Mouse (Mus musculus) heart, adult 2 months (tissue): Measurements from ENCODE around the gene Tbc1d5. TPM values are rescaled to one million over a fixed set of nuclear protein-coding genes. Genes with fewer than 3 reads are reported as not detected.

Source experiments
- DNase-seq, 2 experiments: peaks; one replicate each; pipeline ENCODE4 v3.0.0; 2021
- H3K27ac ChIP-seq: fragments of 200-600 bp; 2 replicates; pipeline ENCODE4 v1.8.1; 2022
- H3K27me3 ChIP-seq: fragments of 200-500 bp; 2 replicates; pipeline ENCODE4 v1.6.1; 2012; ENCODE audit warnings: mild to moderate bottlenecking, low read length, inconsistent platforms, mixed read lengths; ENCODE audit not compliant: control insufficient read depth, insufficient read depth
- H3K36me3 ChIP-seq: fragments of 200-500 bp; 2 replicates; pipeline ENCODE4 v1.6.1; 2012; ENCODE audit warnings: low read length, inconsistent platforms; ENCODE audit not compliant: control insufficient read depth, insufficient read depth
- H3K4me1 ChIP-seq: fragments of 200-500 bp; 2 replicates; pipeline ENCODE4 v1.6.1; 2011; ENCODE audit warnings: low read length; ENCODE audit not compliant: control insufficient read depth, insufficient read depth
- H3K4me3 ChIP-seq: fragments of 200-600 bp; 2 replicates; pipeline ENCODE4 v1.8.1; 2022
- H3K79me2 ChIP-seq: fragments of 200-500 bp; replicated peaks from 2 replicates; pipeline ENCODE4 v1.6.1; 2012; ENCODE audit warnings: mild to moderate bottlenecking, inconsistent platforms, low read length, moderate library complexity, mixed read lengths; ENCODE audit not compliant: control insufficient read depth, insufficient read depth
- H3K9ac ChIP-seq: fragments of 200-500 bp; 2 replicates; pipeline ENCODE4 v1.6.1; 2012; ENCODE audit warnings: low read depth, mild to moderate bottlenecking, control low read depth, inconsistent platforms, low read length, mixed read lengths
- CTCF ChIP-seq: fragments of 200-600 bp; IDR thresholded peaks from 2 replicates; pipeline ENCODE4 v1.8.1; 2022; ENCODE audit warnings: antibody characterized with exemption, mild to moderate bottlenecking, moderate library complexity
- EP300 ChIP-seq: fragments of 200-500 bp; IDR thresholded peaks from 2 replicates; pipeline ENCODE4 v1.6.1; 2011; ENCODE audit warnings: low read depth, low read length, control low read depth; ENCODE audit not compliant: insufficient read depth
- POLR2A ChIP-seq: fragments of 200-500 bp; IDR thresholded peaks from 2 replicates; pipeline ENCODE4 v1.6.1; 2011; ENCODE audit warnings: mild to moderate bottlenecking, low read depth, low read length, control low read depth; ENCODE audit not compliant: insufficient read depth
- whole genome bisulfite sequencing: fragments of 180-500 bp; shearing (Covaris S2); methylation state at CpG from one replicate; pipeline ENCODE4 v1.1.7; 2018; 5-methylcytosine and 5-hydroxymethylcytosine counted together
- intact Hi-C: fragments of 180-260 bp; cut with DNase I; formaldehyde crosslinking; loops from one replicate; pipeline ENCODE4 v1.15.1; 2025
- polyA plus RNA-seq: library from polyadenylated mRNA; depleted of rRNA; stranded (reverse); fragments of >200 nt; gene quantifications from 2 replicates; pipeline ENCODE4 v1.2.3, GENCODE M21; 2012
- total RNA-seq, 2 experiments: library from RNA; stranded (reverse); gene quantifications; 2 replicates each; pipeline ENCODE4 v1.2.3; 2021

The Tbc1d5 gene
- total and polyA plus RNA-seq, 3 experiments, result 8.5 to 19.4 (median 15.8) TPM

DNA sequence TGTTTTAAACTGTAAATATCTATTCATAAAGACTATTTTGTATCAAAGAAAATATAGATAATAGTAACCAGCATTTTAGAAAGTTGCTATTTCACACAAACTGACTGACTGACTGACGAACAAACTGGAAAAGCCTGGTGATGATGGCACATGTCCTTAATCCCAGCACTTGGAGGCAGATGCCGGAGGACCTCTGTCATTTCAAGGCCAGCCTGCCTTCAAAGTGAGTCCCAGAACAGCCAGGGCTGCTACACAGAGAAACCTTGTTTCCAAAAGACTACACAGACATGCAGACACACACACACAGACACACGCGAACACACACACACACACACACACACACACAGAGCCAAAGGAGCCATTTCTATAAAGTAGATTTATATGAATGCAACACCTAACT lies 390.3 kb downstream of the Tbc1d5 start:
- 90% methylated on average over 4 of the region's 4 CpGs for WGBS
- TF ChIP-seq CTCF (no peak), EP300 (no peak), POLR2A (no peak)
- Histone ChIP-seq H3K36me3 (no peaks in the 10 kb centered on the region), H3K27me3 (no peaks in the 10 kb centered on the region), H3K9ac (no peak overlapping the region), H3K4me1 (no peaks in the 10 kb centered on the region), H3K4me3 (no peak overlapping the region), H3K27ac (no peak overlapping the region), H3K79me2 (no peaks in the 10 kb centered on the region)
- intact Hi-C loops, result no loop called here
- DNase-seq, result no peak

GRCm38 (mm10) chr17:50775247-50775646 lies 403.9 kb downstream of the Tbc1d5 start:
- no peak for DNase-seq
- Histone ChIP-seq H3K9ac (no peak overlapping the region), H3K27me3 (no peaks in the 10 kb centered on the region), H3K4me1 (no peaks in the 10 kb centered on the region), H3K36me3 (no peaks in the 10 kb centered on the region), H3K79me2 (no peaks in the 10 kb centered on the region), H3K27ac (no peak overlapping the region), H3K4me3 (no peak overlapping the region)
- intact Hi-C loops, result loop anchor here (5.0 kb wide), 2 partner anchors 133 to 358 kb away; no protein-coding TSS in a partner anchor
- TF ChIP-seq CTCF, result peak; percentile 66
- no peak for TF ChIP-seq POLR2A
- 45% methylated on average over 3 of the region's 3 CpGs for WGBS

DNA sequence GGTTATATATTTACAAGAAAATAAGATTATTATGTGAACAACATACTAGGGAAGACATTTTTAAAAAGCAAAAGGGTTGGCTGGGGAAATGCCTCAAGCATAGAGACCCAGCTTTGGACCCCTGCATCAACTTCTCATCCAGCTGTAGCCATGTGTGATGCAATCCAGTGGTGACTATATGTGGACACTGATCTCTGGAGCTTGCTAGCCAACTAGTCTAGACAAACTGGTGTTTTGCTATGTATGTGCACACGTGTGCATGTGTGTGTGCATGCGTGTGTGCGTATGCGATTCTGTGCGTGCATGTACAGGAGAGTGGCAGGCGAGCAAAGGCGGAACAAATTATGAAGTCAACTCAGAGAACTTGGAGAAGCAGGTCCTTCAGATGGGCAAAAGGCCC lies 414.8 kb downstream of the Tbc1d5 start:
- no peak overlapping the region for H3K4me3 ChIP-seq
- DNase-seq, result no peak
- no peak overlapping the region for H3K9ac ChIP-seq
- peaks cover 2% of the 10 kb centered on the region for H3K4me1 ChIP-seq
- no peak overlapping the region for H3K27ac ChIP-seq
- intact Hi-C loops, result no loop called here
- TF ChIP-seq POLR2A, result no peak
- no peak for TF ChIP-seq CTCF
- no peak for TF ChIP-seq EP300
- no peaks in the 10 kb centered on the region for H3K79me2 ChIP-seq
- H3K27me3 ChIP-seq, result no peaks in the 10 kb centered on the region
- H3K36me3 ChIP-seq, result peaks cover 12% of the 10 kb centered on the region
- 94% methylated on average over 7 of the region's 7 CpGs for WGBS

DNA sequence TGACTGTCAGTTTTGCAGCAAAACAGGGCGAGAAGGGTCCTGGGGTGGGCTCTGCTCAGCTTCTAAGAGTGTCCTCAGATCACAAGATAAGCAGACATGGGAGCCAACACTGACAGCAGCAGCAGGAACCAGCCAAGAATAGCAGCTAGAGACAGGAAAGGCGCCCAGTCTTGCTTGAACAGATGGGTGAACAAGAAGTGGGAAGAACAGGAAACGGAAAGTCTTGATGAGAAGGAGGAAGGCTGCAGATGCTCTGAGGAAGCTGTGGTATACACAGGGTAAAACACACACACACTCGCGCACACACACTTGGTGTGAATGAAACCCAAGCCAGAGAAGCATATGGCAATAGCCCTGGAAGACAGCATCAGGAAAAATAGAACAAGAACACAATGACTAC lies 415.7 kb downstream of the Tbc1d5 start:
- intact Hi-C loops, result no loop called here
- no peaks in the 10 kb centered on the region for H3K27me3 ChIP-seq

DNA sequence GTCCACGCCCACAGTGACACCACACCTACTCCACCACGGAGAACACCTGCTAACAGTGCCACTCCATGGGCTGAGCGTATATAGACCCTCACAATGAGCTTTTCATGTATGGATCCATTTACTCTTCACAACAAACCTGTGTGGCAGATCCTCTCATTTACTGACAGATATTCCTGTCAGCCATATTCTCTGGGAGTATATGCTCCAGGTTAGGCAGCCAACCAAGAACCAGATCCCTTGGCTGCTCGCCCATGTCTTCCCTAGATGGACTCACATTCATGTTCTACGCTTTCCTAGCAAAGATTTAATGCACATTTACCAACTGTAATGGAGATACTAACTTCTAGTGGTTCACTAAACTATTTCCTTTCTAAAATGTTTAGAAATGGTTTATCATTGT lies 416.9 kb downstream of the Tbc1d5 start:
- 94% methylated on average over 5 of the region's 5 CpGs for WGBS
- no peaks in the 10 kb centered on the region for H3K27me3 ChIP-seq
- intact Hi-C loops, result no loop called here
- H3K36me3 ChIP-seq, result peaks cover 12% of the 10 kb centered on the region
- no peak overlapping the region for H3K27ac ChIP-seq
- peaks cover 2% of the 10 kb centered on the region for H3K4me1 ChIP-seq
- no peak for DNase-seq
- TF ChIP-seq CTCF, result no peak
- TF ChIP-seq POLR2A, result no peak
- no peak for TF ChIP-seq EP300
- H3K79me2 ChIP-seq, result no peaks in the 10 kb centered on the region
- H3K4me3 ChIP-seq, result no peak overlapping the region
- H3K9ac ChIP-seq, result no peak overlapping the region

More for the DNA sequence above, 415.7 kb downstream of the Tbc1d5 start:
- Histone ChIP-seq H3K36me3 (peaks cover 12% of the 10 kb centered on the region), H3K27ac (no peak overlapping the region), H3K4me3 (no peak overlapping the region), H3K4me1 (peaks cover 2% of the 10 kb centered on the region), H3K79me2 (no peaks in the 10 kb centered on the region), H3K9ac (no peak overlapping the region)
- TF ChIP-seq EP300 (no peak), POLR2A (no peak), CTCF (no peak)
- 33% methylated on average over 5 of the region's 5 CpGs for WGBS
- DNase-seq, result no peak

- H3K4me3 ChIP-seq, result no peak overlapping the region
- no peaks in the 10 kb centered on the region for H3K79me2 ChIP-seq
- intact Hi-C loops, result no loop called here
- H3K36me3 ChIP-seq, result peaks cover 12% of the 10 kb centered on the region
- TF ChIP-seq POLR2A, result peak; percentile 37; the same call in 1 of the 2 replicates
- no peak for TF ChIP-seq CTCF
- peak overlapping the region; percentile 75 for H3K27ac ChIP-seq
- peaks cover 2% of the 10 kb centered on the region for H3K4me1 ChIP-seq
- no peaks in the 10 kb centered on the region for H3K27me3 ChIP-seq
- no peak for DNase-seq
- no peak overlapping the region for H3K9ac ChIP-seq
- WGBS, result 16% methylated on average over 5 of the region's 5 CpGs
Observed at GRCm38 (mm10) chr17:50761082-50761481, 418.1 kb downstream of the Tbc1d5 start.
